Mouse (Mus musculus): ENCODE data around the gene Hras. TPM values are rescaled to one million over a fixed set of nuclear protein-coding genes. Genes with fewer than 3 reads are reported as not detected.
A peak's percentile ranks its signal among the peaks of the same experiment; 100 is the strongest.

Gene Hras
- total RNA-seq, 4 experiments from 2014 or later = 181 to 211 (median 191) TPM

DNA sequence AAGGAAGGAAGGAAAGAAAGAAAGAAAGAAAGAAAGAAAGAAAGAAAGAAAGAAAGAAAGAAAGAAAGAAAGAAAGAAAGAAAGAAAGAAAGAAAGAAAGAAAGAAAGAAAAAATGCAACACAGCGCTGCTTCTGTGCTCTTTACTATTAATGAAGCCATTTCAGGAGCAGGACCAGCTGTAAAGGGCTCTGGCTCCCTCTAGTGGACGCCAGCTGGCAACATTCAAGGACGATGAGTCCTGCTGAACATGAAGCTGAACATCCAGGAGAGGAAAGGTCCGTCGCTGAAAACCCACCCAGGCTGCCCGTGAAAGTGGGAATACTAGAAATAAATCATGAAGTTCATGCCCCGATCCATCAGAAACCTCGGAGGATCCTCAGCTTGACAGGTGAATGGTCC is 17.6 kb downstream of the Hras start:
- DNase-seq (ENCODE audit: low spot score in 2 of 2) = peak; percentile 81 to 94

DNA sequence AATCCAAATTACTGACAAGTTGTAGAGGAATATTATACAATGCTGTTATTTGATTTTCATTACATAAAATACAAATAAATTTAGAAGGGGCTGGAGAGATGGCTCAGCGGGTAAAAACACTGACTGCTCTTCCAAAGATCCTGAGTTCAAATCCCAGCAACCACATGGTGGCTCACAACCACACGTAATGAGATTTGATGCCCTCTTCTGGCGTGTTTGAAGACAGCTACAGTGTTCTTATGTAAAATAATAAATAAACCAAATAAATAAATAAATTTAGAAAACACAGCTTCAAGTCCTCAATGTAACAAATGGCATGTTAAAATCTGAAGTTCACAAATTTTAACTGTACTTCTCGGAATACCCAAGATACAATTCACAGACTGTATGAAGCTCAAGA is 18.7 kb downstream of the Hras start:
- no peak for DNase-seq (ENCODE audit: low spot score in 2 of 2)

DNA sequence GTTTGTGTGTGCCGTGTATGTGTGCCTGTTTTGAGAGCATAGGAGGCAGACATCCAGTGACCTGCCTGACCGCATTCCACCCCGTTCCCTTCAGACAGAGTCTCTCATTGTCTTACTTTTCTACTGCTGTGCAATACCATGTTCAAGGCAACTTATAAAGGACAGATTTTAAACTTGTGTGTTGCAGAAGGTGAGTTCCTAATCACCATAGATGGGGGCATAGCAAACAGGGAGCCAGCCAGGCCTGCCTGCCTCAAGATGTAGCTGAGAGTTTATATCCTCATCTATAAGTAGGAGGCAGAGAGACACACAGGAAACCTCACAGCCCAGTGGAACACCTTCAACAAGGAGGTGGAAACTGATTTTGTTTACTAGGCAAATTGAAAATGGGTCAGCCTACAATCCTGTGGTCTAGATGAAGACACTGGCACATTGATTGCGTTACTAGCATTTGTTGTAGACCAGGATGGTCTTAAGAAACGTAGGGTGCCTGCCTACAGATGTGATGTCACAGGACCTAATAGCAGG is 20.4 kb downstream of the Hras start:
- DNase-seq (ENCODE audit: low spot score in 2 of 2) = no peak

DNA sequence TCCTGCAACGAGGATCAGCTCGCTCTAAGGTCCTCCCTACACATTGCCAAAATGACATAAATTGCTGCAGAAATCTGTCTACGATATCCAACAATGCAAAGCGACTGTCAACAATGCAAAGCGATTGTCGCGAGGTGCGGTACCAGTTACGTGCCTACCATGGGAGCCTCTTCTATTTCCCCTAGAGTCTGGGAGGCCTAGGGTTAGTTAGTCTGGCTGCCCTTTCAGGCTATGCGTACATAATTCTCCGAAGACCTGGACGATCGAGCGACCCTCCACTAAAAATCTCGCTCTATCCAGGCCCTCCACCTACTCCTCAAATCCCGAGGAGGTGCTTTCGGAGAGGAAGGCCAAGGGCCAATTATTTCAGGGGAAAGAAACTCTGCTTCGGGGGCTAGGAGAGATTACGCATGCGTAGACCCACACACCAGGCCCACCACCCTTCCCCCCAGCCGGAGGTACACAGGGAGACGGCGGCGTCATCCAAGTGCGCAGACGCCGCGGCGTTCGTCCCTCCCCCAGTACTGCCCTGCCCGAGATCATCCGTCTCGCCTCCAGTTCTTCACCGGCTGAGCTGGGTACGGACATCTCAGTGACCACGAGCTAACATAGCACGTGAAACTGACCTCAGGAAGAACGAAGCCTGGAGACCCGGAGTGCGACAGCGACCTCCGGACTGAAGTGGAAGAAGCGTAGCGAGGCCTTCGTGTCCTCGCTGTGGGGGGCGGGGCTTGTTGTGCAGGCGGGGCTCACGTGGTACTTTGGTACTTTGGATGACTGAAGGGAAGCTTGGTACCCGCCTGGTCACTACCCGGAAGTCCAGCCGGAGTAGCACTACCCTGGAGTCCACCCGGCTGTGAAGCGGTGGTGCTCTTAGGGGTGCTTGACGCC is 21.4 kb downstream of the Hras start, which contains the start of gene Rnh1:
TSS of gene Rnh1 (minus strand) at position 742 of the 891 bp plus-strand sequence.
- DNase-seq (ENCODE audit: low spot score in 2 of 2) = peak; percentile 90 to 92

DNA sequence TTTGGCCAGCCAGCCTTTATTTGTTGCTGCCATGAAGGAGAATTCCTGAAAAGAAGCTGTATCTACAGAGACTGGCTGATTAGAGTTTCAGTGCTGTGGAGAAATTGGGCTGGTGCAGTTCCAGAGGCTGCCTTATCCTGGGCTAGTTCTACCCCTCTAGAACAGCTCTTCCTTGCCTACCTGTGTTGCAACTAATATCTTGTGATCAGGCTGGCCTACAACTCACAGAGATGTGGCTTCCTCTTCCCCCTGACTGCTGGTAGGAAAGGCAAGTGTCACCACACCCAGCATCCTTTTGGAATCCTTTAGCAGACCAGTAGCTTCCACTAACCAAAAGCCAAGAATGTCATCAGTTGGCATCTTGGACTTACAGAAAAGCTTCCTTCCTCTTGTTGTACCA is 23.9 kb downstream of the Hras start:
- no peak for DNase-seq (ENCODE audit: low spot score in 2 of 2)

DNA sequence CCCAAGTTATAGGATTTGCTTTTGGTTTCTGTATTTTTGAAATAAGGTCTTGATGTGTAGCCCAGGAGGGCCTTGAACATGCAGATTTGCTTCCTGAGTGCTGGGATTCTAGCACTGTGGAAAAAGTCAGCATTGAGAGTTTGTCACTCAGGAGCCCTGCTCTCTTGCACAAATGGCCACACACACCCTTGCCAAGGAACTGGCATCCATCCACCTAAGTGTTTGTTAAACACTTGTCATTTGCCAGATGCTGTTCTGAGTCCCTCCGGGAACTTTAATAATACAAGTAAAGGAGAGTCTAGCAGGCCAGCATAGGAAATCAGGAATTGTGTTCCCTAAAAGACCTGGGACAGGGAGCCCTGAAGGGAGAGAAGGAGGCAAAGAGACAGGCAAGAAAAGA is 24.5 kb downstream of the Hras start:
- no peak for DNase-seq (ENCODE audit: low spot score in 2 of 2)

DNA sequence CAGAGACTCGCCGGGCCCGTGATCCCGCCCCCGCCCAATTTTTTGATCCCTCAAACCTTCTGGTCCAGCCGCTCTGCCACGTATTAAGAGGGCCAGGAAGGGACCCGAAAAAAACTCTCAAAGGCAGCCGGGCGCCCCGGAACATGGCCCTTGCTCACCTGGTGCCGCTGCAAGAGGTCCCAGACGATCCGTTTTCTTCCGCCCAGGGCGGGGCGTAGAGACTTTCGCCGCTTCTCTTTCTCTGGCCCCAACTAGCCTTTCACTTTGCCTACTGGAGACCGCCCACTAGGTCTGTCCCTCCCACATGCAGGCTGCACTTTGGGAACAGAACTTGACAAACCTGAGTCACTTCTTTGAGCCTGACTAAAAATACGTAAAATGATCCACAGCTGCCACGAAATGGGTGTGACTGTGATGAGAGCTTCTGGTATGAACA is 25.3 kb downstream of the Hras start:
- DNase-seq (ENCODE audit: low spot score in 2 of 2) = no peak

DNA sequence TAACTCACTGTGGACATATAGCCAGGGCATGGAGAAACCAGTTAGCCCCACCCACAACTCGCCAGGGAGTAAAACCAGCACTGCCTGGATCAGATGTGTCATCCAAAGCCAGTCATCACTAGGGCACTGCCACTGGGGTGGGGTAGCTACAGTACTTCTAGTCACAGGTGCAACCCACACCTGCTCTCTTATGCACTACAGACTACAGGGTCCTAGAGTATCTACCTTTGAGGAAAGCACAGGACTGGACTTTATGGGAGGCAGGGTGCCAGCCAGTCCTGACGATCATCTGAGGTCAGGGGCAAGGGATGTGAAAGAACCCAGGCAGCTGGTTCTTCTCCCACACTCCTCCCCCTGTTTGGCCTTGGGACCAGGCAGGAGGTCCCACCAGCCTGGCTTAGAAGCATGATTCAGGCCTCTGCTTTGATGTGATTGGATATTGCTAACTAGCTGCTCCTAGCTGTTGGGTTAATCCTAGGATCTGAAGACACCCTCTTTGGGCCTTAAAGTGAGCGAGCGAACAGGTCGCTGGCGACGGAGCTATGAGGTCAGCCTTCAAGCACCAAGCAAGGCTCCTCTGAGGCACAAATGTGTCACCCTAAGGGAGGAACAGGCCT is 25.8 kb downstream of the Hras start:
- no peak for DNase-seq (ENCODE audit: low spot score in 2 of 2)

DNA sequence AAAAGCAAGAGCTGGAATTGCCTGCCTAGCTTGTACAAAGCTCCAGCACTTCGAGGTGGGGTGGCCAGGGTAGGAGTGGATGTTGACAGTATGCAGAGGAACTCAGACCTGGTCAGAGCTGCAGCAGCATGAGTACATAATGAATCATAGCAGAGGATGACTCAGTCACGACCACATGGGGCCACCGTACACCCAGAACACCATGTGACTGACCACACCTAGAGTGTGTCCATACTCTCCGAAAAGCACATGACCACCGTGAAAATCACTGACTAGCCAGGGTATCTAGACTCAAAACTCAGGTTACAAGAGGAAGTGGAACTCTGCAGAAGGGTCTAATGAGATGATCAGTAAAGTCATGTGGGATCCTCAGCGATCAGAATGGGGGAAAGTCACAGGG is 29.0 kb downstream of the Hras start:
- DNase-seq (ENCODE audit: low spot score in 2 of 2) = no peak

DNA sequence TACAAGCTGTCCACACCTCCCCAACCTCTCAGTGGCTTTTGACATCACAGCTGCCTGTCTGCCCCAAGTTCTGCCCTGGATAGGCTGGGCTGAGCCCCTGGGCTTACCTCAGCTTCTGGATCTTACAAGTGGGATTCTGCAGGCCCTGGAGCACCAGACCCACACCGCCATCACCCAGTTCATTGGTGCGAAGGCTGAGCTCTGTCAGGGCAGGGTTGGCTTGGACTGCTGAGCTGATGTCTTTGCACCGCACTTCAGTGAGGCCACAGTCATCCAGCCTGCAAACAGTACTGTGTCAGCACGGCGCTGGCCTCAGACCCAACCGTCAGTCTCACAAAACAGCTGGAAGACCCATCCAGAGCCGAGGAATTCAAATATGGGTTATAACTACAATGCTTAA is 29.4 kb downstream of the Hras start:
- no peak for DNase-seq (ENCODE audit: low spot score in 2 of 2)

DNA sequence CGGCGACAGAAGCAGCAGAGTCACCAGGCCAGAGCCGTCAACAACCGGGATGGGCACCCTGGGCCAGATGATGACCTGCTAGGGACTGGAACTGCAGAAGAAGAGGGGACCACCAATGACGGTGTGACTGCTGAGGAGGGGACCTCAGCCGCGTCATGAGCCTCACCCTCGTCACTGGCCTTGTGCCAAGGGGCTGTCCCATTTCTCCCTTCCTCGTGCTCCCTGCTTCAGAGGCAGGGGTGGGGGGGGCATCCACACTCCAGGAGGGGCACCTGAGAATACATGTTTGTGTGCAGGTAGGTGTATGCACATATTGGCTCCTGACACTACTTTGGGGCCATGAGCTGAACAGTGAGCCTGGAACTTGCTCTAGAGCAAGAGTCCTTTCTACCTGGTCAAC is 38.4 kb downstream of the Hras start:
- DNase-seq (ENCODE audit: low spot score in 2 of 2) = no peak

DNA sequence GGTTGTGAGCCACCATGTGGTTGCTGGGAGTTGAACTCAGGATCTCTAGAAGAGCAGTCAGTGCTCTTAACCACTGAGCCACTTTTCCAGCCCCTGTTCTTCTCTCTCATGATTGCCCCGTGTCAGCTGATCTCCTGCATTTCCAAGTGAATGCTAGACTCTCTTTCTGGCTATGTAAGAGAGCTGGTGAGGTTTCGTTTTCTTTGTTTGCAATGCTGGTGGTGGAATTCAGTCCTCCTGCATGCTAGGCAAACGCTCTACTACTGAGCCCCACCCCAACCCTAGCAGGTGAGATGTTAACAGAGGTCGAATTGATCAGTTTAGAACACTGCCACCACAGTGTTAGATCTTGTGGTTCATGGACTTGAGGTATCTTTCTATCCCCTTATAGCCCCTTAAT is 45.2 kb downstream of the Hras start:
- DNase-seq (ENCODE audit: low spot score in 2 of 2) = no peak

DNA sequence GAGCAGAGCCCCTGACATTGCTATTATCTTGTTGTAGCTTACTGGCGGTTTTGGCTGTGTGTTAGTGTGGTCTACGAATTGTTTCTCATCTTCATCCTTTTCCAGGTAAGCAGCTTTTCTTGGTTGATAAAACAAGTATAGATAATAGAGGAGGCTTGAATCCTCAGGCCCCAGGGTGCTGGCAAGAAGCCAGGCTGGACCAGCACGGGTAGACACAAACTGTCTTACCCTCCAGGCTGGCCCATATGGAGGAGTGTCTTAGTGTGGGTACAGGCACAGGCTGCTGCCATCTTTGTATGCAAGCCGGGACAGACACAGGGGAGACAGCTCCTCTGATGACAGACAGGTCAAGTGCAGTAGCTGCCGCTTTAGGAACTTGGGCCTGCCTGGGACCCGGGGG is 46.8 kb downstream of the Hras start:
- DNase-seq (ENCODE audit: low spot score in 2 of 2) = no peak

DNA sequence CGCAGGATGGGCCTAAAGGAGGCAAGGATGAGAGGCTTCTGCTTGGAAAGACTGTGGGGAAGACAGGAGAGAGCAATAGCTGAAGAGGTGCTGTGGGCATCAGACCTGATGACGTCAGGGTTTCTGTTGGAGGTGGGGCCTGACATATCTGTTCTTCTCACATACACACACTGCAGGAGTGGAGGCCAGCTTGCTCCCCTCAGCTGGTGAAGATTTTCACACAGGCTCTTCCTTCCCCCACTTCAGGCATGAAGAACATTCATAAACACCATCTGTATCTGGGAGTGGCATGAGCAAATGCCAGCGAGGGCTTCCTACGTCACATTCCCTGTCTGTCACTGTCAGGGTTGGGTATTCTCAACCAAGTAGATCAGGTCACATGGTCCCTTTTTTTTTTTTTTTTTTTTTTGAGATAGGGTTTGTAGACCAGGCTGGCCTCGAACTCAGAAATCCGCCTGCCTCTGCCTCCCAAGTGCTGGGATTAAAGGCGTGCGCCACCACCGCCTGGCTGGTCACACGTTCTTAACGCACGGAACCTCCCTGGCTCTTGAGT is 47.7 kb downstream of the Hras start:
- DNase-seq (ENCODE audit: low spot score in 2 of 2) = no peak

DNA sequence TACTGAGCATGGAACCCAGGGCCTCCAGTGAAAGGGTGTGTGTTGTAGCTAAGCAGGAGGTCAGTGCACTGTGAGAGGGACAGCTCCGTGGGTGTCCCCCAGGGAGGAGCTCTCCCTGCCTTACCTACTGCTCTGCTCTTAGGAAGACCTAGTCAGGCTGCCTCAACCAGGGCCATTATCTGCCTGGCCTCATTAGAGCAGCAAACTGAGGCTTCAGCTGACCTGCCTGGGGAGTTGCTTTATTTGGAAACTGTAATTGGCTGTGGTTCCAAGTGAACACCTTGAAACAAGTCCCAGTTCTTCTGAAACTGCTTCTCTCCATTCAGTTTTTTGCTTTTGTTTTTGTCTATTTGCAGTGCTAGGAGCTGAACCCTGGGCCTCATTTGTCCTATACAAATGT is 48.4 kb downstream of the Hras start:
- no peak for DNase-seq (ENCODE audit: low spot score in 2 of 2)

DNA sequence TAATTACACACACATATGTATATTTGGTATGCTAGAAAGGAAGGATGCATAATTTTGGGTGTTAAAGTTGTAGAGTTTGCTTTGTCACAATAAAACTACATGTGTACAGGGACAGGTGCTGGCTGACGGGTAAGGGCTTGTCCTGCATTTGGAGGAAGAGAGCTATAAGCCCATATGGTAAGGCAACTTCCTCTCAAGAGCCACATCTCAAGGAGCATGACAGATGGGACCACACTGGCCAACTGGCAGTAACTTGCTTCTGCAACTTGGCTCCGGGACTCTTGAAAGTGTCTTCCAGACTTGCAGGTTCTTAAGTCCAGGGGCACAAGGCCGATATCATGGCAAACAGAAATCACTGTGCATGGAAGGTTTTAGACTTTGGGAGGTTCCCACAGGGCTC is 49.2 kb downstream of the Hras start:
- DNase-seq (ENCODE audit: low spot score in 2 of 2) = no peak

DNA sequence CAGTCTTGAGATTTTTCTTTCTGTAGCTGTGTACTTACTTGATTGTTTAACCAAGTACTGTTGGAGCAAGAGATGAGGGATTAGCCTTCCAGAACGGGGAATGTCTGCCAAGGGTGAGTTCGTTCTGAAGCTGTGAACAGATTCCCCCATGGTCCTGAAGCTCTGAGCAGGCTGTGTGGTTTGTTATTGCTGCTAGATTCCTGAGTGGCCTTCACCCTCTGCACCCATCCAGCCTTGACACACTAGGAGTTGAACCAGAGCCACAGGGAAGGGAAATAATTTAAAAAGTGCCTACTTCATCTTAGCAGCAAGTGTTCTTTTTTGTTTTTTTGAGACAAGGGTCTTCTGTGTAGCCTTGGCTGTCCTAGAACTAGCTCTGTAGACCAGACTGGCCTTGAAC is 49.9 kb downstream of the Hras start:
- no peak for DNase-seq (ENCODE audit: low spot score in 2 of 2)

DNA sequence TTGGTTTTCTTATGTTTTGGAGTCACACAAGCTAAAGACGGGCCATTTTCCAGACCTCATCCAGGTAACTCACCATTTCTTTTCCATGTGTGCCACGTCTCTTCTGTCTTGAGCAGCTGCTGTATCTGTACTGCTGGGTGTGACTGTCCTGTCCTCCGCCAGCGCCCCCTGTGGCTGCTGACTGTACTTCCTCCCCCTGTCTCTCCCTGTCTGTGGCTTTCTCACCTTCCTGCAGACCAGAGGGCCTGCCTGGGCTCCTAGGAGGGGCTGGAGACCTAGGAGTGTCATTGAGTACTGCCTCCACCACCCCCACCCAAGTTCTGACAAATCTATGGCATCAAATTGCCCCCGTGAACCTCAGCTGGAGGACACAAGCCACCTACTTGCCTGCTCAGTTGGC is 50.7 kb downstream of the Hras start:
- no peak for DNase-seq (ENCODE audit: low spot score in 2 of 2)

DNA sequence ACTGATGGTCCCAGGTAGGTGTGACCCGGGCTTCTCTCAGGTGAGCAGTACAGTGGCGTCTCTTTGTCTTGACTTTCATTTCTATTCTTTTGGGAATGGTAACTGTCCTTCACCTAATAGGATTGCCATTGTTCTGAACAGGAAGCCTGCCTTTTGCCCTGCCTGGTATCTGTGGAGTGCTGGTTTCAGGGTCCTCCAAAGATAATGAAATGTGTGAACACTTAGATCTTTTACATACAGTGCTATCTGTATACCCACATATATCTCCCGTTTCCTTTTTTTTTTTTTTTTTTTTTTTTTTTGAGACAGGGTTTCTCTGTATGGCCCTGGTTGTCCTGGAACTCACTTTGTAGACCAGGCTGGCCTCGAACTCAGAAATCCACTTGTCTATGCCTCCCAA is 52.5 kb downstream of the Hras start:
- DNase-seq (ENCODE audit: low spot score in 2 of 2) = no peak
